Mouse (Mus musculus): ENCODE data around the gene Hs6st1. TPM values are rescaled to one million over a fixed set of nuclear protein-coding genes. Genes with fewer than 3 reads are reported as not detected.
"Not testable (repeated sequence)": the region's sequence is repeated elsewhere in the genome, so short reads cannot be mapped to it uniquely, and the experiment has no call there.

Gene Hs6st1
- polyA plus RNA-seq (2014; fragmentation: Nextera tagmentation; extraction: Ambion mirVana) = 18.9 and 20.2 TPM in 2 replicates

DNA sequence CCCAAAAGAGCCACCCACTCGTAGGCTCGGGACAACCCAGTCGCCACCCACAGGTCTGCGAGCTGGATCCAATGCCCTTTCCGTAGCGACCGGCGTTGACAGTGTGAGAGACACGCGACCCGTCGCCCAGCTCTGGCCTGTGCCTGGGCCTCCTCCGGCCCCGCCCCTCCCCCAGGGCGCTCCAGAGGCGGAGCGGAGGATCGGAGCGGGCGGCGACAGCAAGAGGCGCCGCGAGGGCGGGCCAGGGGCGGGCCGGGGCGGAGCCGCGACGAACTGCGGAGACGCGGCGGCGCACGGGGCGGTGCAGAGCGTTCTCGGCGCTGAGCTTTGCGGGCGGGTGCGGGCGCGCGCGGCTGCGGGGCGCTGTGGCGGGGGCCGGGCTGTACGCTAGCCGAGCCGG is at the start of gene Hs6st1:
Gene Hs6st1, plus strand, starts transcription at position 325 of the 400 bp plus-strand sequence.
- ATAC-seq (ENCODE audit: low FRiP score) = peak; percentile 94

DNA sequence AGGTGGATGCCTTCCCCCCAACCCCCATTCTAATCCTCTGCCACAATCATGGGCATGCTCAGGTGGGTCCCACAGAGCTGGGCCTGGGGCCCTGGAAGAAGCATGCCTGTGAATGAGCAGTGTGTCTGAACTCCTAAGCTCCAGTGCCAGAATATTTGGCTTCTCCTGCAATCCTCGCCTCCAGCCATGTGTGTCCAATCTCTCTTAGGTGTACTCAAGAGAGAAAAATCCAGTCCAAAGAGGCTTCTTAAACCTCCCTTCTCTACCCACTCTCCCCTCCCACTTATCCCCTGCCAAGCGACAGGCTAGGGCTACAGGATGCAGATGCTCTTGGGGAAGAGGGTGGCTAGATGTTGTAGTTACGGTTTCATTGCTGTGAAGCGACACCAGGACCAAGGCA is 49.6 kb upstream of the Hs6st1 start:
- Histone ChIP-seq H3K9ac (no peak overlapping the region), H3K4me1 (replicated peaks; ENCODE audit: control insufficient read depth, insufficient read depth, low read length) (0 out of 2 replicates have a peak, but pooled peaks cover 5% of the 10 kb centered on the region), H3K4me2 (replicated peaks) (no peak overlapping the region), H3K27ac (no peak overlapping the region), H3K27me3 (ENCODE audit: control insufficient read depth, insufficient read depth, low read length) (no peaks in the 10 kb centered on the region), H3K9me3 (ENCODE audit: control insufficient read depth, low read length) (no peaks in the 10 kb centered on the region), H3K4me3 (replicated peaks; ENCODE audit: low read length) (no peak overlapping the region), H3K36me3 (replicated peaks; ENCODE audit: control insufficient read depth, insufficient read depth) (no peaks in the 10 kb centered on the region)
- whole genome bisulfite sequencing = 85% methylated on average over 4 of the region's 4 CpGs
- ATAC-seq (ENCODE audit: low FRiP score) (no peak), DNase-seq (ENCODE audit: low spot score) (no peak)

More for the DNA sequence above, at the start of gene Hs6st1:
- Histone ChIP-seq H3K36me3 (replicated peaks; ENCODE audit: control insufficient read depth, insufficient read depth) (0 out of 2 replicates have a peak, but pooled peaks cover 3% of the 10 kb centered on the region), H3K4me2 (replicated peaks) (peak within 1 kb of the TSS; percentile 95), H3K4me1 (replicated peaks; ENCODE audit: control insufficient read depth, insufficient read depth, low read length) (peaks cover 46% of the 10 kb centered on the region), H3K9ac (peak within 1 kb of the TSS; percentile 88), H3K27ac (peak within 1 kb of the TSS; percentile 84), H3K27me3 (ENCODE audit: control insufficient read depth, insufficient read depth, low read length) (no peaks in the 10 kb centered on the region), H3K9me3 (ENCODE audit: control insufficient read depth, low read length) (no peaks in the 10 kb centered on the region), H3K4me3 (replicated peaks; ENCODE audit: low read length) (peak within 1 kb of the TSS; percentile 84)
- WGBS = under 1% methylated on average over 37 of the region's 55 CpGs
- peak; percentile 95 for DNase-seq (ENCODE audit: low spot score)

DNA sequence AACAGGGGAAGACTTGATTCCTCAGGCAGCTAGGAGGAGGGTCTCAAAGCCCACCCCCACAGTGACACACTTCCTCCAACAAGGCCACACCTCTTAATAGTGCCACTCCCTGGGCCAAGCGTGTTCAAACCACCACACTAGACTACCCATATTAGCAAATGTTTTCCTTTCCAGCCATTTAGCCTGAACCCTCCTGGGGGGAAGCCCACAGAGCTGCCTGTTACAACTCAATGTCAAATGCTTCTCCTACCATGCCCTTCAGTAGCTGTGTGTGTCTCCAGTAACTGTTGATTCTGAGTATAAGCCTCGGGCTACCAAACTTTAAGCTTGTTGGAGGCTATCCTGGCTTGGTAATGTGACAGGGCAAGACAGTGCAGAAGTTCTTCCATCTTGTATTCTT is 49.0 kb upstream of the Hs6st1 start:
- H3K9ac ChIP-seq = no peak overlapping the region
- WGBS = 94% methylated on average over 2 of the region's 2 CpGs
- ATAC-seq (ENCODE audit: low FRiP score) (no peak), DNase-seq (ENCODE audit: low spot score) (no peak)
- H3K36me3 ChIP-seq (replicated peaks; ENCODE audit: control insufficient read depth, insufficient read depth) = no peaks in the 10 kb centered on the region
- H3K9me3 ChIP-seq (ENCODE audit: control insufficient read depth, low read length) = no peaks in the 10 kb centered on the region
- H3K4me2 ChIP-seq (replicated peaks) = no peak overlapping the region
- no peak overlapping the region for H3K4me3 ChIP-seq (replicated peaks; ENCODE audit: low read length)
- 0 out of 2 replicates have a peak, but pooled peaks cover 5% of the 10 kb centered on the region for H3K4me1 ChIP-seq (replicated peaks; ENCODE audit: control insufficient read depth, insufficient read depth, low read length)
- no peak overlapping the region for H3K27ac ChIP-seq
- no peaks in the 10 kb centered on the region for H3K27me3 ChIP-seq (ENCODE audit: control insufficient read depth, insufficient read depth, low read length)

DNA sequence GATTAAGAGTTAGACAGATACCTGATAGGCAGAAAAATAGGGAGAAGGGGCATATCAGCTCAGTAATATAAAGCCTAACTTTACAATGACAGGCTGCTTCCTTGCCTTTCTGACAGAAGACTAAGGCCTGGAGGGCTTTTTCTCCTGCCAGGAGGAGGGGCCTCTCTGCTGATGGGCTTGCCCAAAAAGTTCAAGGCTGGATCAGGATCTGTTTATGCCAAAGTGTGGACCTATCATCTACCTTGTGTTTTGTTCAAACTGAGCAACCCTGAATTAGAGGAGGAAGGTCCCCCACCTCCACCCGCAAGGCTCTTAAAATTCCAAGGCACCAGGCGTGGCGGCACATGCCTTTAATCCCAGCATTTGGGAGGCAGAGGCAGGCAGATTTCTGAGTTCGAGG is 47.9 kb upstream of the Hs6st1 start:
- Histone ChIP-seq H3K27me3 (ENCODE audit: control insufficient read depth, insufficient read depth, low read length) (no peaks in the 10 kb centered on the region), H3K9ac (no peak overlapping the region), H3K4me2 (replicated peaks) (no peak overlapping the region), H3K4me1 (replicated peaks; ENCODE audit: control insufficient read depth, insufficient read depth, low read length) (0 out of 2 replicates have a peak, but pooled peaks cover 5% of the 10 kb centered on the region), H3K36me3 (replicated peaks; ENCODE audit: control insufficient read depth, insufficient read depth) (no peaks in the 10 kb centered on the region), H3K27ac (no peak overlapping the region), H3K9me3 (ENCODE audit: control insufficient read depth, low read length) (no peaks in the 10 kb centered on the region), H3K4me3 (replicated peaks; ENCODE audit: low read length) (no peak overlapping the region)
- no peak for ATAC-seq (ENCODE audit: low FRiP score)
- 96% methylated on average over 4 of the region's 4 CpGs for WGBS
- DNase-seq (ENCODE audit: low spot score) = no peak

DNA sequence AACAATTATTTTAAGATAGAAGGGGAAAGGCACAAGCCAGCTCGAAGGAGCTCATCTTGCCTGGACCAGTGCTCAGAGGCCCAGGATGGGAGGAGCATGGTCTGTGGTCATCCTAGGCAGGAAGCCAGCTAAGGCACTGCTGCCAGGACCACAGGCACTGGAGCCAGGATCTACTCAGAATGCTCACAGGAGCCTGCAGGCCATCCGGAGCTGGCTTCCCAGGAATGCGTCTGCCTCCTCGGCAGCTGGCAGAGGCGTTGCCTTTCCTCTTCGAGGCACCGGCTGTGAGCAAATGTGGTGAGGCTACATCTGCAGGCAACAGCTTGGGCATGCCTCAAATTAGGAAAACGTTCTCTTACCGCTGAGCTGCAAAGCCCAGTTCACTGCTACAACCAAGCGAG is 37.8 kb upstream of the Hs6st1 start:
- no peak overlapping the region for H3K4me3 ChIP-seq (replicated peaks; ENCODE audit: low read length)
- H3K27ac ChIP-seq = 0 out of 2 replicates have a peak overlapping the region, but pooled peaks have one; percentile 20
- ATAC-seq (ENCODE audit: low FRiP score) (peak; percentile 62; the same call in 1 of the 2 replicates), DNase-seq (ENCODE audit: low spot score) (peak; percentile 33)
- H3K27me3 ChIP-seq (ENCODE audit: control insufficient read depth, insufficient read depth, low read length) = no peaks in the 10 kb centered on the region
- H3K9ac ChIP-seq = no peak overlapping the region
- 51% methylated on average over 10 of the region's 10 CpGs for WGBS
- H3K36me3 ChIP-seq (replicated peaks; ENCODE audit: control insufficient read depth, insufficient read depth) = no peaks in the 10 kb centered on the region
- no peaks in the 10 kb centered on the region for H3K9me3 ChIP-seq (ENCODE audit: control insufficient read depth, low read length)
- H3K4me1 ChIP-seq (replicated peaks; ENCODE audit: control insufficient read depth, insufficient read depth, low read length) = no peaks in the 10 kb centered on the region; the same call in 1 of the 2 replicates
- H3K4me2 ChIP-seq (replicated peaks) = no peak overlapping the region

DNA sequence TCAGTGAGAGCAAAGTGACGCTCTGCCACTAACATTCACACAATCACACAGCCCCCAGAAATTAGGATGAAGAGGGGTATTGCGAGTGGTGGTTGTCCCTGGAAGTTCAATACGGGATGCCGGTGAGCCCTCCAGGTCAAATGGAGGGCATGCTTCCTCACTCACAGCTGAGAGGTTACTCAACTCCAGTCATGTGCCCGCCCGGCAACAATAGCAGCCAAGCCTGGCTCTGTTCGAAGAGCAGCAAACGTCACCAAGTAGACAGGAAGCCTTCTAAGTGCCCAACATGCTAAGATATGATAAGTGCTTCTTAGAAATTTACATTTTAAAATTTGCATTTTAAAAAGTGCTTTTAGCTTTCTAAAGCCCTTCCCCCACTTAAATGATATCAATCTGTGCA is 29.4 kb upstream of the Hs6st1 start:
- Histone ChIP-seq H3K27me3 (ENCODE audit: control insufficient read depth, insufficient read depth, low read length) (no peaks in the 10 kb centered on the region), H3K4me3 (replicated peaks; ENCODE audit: low read length) (no peak overlapping the region), H3K9me3 (ENCODE audit: control insufficient read depth, low read length) (0 out of 2 replicates have a peak, but pooled peaks cover 3% of the 10 kb centered on the region), H3K4me1 (replicated peaks; ENCODE audit: control insufficient read depth, insufficient read depth, low read length) (no peaks in the 10 kb centered on the region), H3K27ac (no peak overlapping the region), H3K36me3 (replicated peaks; ENCODE audit: control insufficient read depth, insufficient read depth) (no peaks in the 10 kb centered on the region), H3K4me2 (replicated peaks) (no peak overlapping the region), H3K9ac (no peak overlapping the region)
- no peak for ATAC-seq (ENCODE audit: low FRiP score)
- 86% methylated on average over 8 of the region's 8 CpGs for WGBS
- no peak for DNase-seq (ENCODE audit: low spot score)

DNA sequence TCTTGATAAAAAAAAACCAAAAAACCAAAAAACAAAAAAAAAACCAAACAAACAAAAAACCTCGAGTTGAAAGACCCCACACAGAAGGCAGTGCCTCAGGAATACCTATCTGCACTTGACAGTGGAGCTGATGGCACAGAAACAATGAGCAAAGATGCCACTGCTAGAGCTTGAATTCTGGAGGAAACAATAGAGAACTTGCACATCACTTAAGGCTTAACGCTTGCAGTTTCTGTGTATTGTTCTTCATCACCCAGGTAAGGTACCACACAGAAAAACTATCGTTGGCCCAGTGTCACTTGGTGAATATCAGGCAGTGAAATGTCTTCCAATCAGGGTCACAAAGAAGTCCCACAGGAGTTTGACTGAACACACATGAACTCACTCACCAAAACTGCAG is 26.1 kb upstream of the Hs6st1 start:
- no peak overlapping the region for H3K4me2 ChIP-seq (replicated peaks)
- H3K27ac ChIP-seq = no peak overlapping the region
- no peak overlapping the region for H3K4me3 ChIP-seq (replicated peaks; ENCODE audit: low read length)
- H3K27me3 ChIP-seq (ENCODE audit: control insufficient read depth, insufficient read depth, low read length) = no peaks in the 10 kb centered on the region
- no peaks in the 10 kb centered on the region for H3K36me3 ChIP-seq (replicated peaks; ENCODE audit: control insufficient read depth, insufficient read depth)
- peaks cover 5% of the 10 kb centered on the region; the same call in 1 of the 2 replicates for H3K9me3 ChIP-seq (ENCODE audit: control insufficient read depth, low read length)
- H3K9ac ChIP-seq = no peak overlapping the region
- DNase-seq (ENCODE audit: low spot score) = no peak
- no peak for ATAC-seq (ENCODE audit: low FRiP score)
- no peaks in the 10 kb centered on the region for H3K4me1 ChIP-seq (replicated peaks; ENCODE audit: control insufficient read depth, insufficient read depth, low read length)
- WGBS = 84% methylated on average over 3 of the region's 3 CpGs

DNA sequence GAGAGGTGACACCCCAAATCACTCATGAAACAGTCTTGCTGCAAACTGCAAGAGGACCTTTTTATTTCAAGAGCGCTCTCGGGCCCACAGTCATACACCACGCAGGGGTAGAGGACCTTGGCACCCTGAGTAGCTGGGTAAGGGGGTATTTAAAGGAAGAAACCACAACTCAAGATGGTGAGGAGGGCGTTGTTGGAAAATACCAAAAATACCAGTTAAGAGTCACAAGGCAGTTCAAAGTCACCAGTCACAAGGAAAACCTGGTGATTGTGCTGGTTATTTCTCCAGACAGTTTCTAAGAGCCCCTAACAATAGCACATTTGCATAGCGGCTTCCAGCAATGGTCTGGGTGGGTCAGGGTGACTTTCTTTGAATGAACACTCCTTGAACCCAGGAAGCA is 24.4 kb upstream of the Hs6st1 start:
- H3K36me3 ChIP-seq (replicated peaks; ENCODE audit: control insufficient read depth, insufficient read depth); H3K27me3 ChIP-seq (ENCODE audit: control insufficient read depth, insufficient read depth, low read length); H3K27ac ChIP-seq; DNase-seq (ENCODE audit: low spot score); H3K4me1 ChIP-seq (replicated peaks; ENCODE audit: control insufficient read depth, insufficient read depth, low read length); H3K9ac ChIP-seq; H3K4me3 ChIP-seq (replicated peaks; ENCODE audit: low read length); ATAC-seq (ENCODE audit: low FRiP score); H3K9me3 ChIP-seq (ENCODE audit: control insufficient read depth, low read length); H3K4me2 ChIP-seq (replicated peaks): not testable (repeated sequence)
- 87% methylated on average over 5 of the region's 5 CpGs for WGBS

DNA sequence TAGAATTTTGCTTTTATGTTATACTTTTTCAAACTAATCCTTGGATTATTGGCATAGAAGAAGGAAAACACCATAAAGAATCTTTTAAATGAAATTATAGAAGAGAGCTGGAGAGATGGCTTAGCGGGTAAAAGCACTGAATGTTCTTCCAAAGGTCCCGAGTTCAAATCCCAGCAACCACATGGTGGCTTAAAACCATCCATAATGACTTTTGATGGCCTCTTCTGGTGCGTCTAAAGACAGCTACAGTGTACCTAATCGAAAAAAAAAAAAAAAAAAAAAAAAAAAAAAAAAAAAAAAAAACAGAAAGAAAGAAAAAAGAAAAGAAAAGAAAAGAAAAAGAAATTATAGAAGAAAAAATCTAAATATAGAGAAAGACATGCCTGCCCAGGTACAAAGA is 23.9 kb upstream of the Hs6st1 start:
- no peaks in the 10 kb centered on the region for H3K36me3 ChIP-seq (replicated peaks; ENCODE audit: control insufficient read depth, insufficient read depth)
- no peaks in the 10 kb centered on the region for H3K27me3 ChIP-seq (ENCODE audit: control insufficient read depth, insufficient read depth, low read length)
- 89% methylated on average over 4 of the region's 4 CpGs for WGBS
- no peak overlapping the region for H3K9ac ChIP-seq
- H3K4me3 ChIP-seq (replicated peaks; ENCODE audit: low read length) = no peak overlapping the region
- no peak for ATAC-seq (ENCODE audit: low FRiP score)
- H3K4me2 ChIP-seq (replicated peaks) = no peak overlapping the region
- H3K4me1 ChIP-seq (replicated peaks; ENCODE audit: control insufficient read depth, insufficient read depth, low read length) = no peaks in the 10 kb centered on the region
- no peak for DNase-seq (ENCODE audit: low spot score)
- H3K27ac ChIP-seq = no peak overlapping the region
- H3K9me3 ChIP-seq (ENCODE audit: control insufficient read depth, low read length) = peaks cover 5% of the 10 kb centered on the region; the same call in 1 of the 2 replicates

DNA sequence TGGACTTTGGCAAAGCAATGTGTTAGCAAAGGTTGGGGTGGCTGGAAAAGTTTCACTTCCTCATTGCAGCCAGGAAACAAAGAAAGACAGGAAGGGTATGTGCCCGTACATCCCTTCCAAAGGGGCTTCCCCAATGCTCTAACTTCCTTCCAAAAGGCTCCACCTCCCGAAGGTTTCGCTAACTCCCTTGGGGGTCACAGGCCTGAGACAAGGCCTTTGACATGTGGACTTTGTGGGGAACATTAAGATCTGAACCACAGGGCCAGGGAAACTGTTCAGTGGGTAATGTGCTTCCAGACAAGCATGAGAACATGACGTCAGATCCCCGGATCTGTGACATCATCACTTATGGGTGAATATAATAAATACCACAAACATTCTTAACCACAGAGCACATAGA is 15.5 kb upstream of the Hs6st1 start:
- Histone ChIP-seq H3K27me3 (ENCODE audit: control insufficient read depth, insufficient read depth, low read length) (no peaks in the 10 kb centered on the region), H3K36me3 (replicated peaks; ENCODE audit: control insufficient read depth, insufficient read depth) (no peaks in the 10 kb centered on the region), H3K9ac (no peak overlapping the region), H3K4me3 (replicated peaks; ENCODE audit: low read length) (no peak overlapping the region), H3K4me2 (replicated peaks) (no peak overlapping the region), H3K4me1 (replicated peaks; ENCODE audit: control insufficient read depth, insufficient read depth, low read length) (no peaks in the 10 kb centered on the region), H3K9me3 (ENCODE audit: control insufficient read depth, low read length) (no peaks in the 10 kb centered on the region), H3K27ac (no peak overlapping the region)
- no peak for DNase-seq (ENCODE audit: low spot score)
- no peak for ATAC-seq (ENCODE audit: low FRiP score)
- WGBS = 91% methylated on average over 5 of the region's 5 CpGs
